Mouse (Mus musculus) urinary bladder, postnatal 10 days (tissue): Measurements from ENCODE around the gene Hsd17b13.
"Not testable (repeated sequence)": the region's sequence is repeated elsewhere in the genome, so short reads cannot be mapped to it uniquely, and the experiment has no call there.

ENCODE experiments used
- DNase-seq: peaks from one replicate; pipeline ENCODE4 v3.0.0; 2022; ENCODE audit warnings: low spot score

The Hsd17b13 gene

DNA sequence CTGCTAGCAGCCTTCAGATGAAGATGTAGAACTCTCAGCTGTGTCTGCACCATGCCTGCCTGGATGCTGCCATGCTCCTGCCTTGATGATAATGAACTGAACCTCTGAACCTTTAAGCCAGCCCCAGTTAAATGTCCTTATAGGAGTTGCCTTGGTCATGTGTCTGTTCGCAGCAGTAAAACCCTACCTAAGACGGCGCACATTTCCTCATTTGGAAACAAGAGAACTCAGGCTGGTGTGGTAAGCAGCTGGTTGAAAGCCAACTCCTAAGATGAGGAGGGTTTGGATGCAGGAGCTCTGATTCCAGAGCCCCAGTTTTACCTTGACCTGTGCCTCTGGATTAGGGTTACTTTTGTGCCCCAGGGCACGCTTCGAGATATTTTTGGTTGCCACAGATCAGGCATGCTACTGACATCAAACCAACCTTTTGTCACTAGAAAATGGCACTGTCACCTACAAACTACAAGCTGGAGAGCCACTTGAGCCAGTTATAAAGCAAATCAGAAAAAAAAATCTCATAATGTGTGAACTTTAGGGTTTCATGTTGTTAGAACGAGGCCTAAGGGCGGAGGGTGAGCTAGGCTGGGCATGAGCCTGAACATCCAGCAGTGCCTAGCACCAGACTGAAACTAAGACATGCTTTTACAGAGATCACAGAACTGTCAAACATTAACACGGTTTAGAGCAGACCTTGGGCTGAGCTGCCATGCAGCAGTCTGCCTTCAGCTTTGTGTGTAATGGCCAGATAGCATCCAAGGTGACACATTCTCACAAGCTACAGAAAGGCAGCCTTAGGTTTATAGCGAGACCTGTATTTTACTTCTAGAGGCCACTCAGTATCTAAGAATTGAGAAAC lies 3.7 kb upstream of the Hsd17b13 start:
- DNase-seq, result no peak

DNA sequence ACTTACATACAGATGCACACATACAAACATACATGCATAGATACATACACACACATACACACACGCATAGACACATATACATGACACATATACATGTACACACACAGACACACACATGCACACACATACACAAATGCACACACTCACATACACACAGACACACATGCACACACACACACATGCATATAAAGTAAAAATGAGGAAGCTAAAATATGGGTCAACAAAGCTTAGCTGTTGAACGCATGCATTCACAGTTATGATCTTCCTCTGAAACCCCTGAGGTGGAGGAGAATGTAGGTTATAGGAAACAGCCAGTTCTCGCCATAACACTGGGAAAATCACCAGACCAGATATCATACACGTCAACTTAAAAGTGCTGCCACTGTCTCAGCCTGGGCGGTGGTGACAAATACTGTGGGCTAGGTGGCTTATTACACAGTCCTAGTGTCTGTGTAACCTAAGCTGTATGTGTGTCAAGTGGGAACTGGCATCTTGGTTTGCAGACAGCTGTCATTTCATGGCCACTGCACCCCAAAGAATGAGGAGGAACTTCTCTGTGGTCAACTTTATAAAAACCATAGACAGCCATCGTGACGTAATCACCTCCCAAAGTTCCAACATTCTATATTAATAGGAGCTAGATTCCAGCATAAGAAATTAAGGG lies 829 bp upstream of the Hsd17b13 start:
- no peak for DNase-seq

DNA sequence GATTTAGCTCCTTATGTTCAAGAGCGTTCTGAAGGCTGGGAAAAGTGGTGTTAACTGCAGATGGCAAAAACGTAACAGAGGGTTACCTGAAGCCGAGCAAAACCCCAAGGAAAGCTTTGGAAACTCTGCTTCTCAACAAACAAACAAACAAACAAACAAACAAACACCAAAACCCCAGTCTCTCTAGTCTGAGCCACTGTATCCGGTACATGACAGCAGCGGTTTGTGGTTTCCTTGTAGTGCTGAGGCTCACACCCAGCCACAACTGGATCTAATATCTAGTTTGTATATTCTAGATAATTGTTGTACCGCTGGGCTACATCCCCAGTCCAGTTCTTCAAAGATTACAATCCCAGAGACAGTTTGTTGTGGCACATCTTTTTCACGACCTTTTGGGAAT lies 1.5 kb downstream of the Hsd17b13 start:
- DNase-seq, result no peak

DNA sequence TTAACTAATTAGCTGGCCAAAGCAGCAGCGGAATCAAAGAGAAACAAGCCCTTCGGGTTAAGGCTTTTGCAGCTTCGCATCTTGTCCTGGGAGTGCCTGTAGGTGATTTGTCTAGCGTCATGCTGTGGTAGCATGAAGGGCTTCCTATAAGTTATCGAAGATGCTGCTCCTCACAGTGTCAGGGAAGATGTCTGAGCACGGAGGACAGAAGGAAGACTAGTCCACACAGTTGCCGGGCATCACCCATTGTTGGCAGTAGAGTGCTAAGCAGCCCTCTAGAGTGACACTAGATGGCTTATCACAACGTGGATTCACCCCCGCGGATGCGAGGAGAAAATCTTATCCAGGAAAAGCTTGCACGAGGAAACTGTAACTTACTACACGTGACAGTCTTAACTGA lies 4.4 kb downstream of the Hsd17b13 start:
- no peak for DNase-seq

DNA sequence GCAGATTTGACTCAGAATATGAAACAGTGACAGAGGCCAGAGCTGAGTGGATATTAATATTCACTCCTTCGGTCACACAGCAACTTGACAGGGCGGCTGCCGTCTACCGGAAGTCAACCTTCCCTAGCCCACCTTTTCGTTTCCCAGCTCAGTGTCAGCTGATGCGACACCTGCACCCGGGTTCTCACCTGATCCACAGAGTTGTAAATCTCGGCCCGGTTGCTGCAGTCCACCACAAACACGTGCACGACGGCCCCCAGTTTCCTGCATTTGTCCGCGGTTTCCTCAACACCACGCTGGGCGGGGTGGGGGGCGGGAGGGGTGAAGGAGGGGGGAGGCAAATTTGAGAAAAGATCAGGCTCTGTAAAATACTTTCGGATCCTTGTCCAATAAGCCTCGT lies 4.8 kb downstream of the Hsd17b13 start:
- no peak for DNase-seq

DNA sequence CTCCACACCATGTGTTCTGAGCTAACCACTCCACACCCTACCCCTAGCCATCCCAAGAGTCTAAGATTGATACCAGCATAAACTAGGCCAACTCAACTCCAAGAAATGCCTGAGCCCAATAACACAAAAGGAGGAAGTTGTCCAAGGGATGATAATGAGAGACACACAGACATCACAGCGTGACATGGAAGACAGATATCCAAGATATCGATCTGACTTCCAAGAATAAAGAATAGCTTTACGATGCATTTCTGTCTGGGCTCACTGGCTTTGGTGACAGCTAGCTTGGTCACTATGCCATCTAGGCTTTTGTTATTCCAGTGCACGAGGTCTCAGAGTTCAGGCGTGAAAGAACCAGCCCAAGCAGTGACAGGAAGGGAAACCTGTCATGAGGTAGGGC lies 6.2 kb downstream of the Hsd17b13 start:
- no peak for DNase-seq

DNA sequence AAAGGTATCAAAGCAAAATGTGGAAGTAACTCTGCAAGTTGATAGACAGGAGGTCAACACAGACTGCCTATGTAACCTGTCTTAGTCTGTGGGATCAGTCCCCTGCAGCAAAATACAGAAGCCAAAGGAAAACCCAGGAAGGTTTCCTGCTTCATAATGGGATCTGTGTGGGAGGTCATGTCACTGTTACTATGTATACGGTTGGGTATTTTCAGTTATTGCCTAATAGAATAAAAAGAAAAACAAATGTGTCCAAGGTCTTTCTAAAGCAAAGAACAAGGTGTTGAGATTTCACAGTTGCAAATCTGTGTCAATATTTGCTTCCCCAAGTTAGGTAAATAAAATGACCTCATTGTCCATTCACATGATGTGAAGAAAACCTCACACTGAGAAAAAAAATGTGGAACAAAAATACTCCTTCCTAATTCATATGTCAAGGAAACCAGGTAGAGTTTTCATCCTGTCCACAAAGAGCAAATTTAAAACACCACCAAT lies 14.2 kb downstream of the Hsd17b13 start:
- no peak for DNase-seq

DNA sequence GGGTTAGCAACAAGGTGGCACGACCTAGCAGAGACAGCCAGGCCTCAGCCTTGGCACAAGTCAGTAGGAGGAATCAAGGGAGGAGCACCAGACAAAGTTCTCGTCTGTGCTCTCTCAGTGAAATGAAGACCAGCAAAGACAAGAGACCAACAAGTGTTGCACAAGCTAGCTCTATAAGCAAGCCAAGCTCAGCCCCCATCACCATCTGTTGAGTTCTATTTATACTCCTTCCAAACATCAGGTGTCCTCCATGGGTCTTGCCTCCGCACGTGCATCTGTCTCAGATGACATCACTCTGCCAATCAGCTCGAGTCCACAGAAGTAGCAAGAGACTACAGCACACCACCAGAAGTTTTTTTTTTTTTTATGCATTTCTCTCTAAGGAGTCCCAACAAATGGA lies 22.6 kb downstream of the Hsd17b13 start:
- no peak for DNase-seq

DNA sequence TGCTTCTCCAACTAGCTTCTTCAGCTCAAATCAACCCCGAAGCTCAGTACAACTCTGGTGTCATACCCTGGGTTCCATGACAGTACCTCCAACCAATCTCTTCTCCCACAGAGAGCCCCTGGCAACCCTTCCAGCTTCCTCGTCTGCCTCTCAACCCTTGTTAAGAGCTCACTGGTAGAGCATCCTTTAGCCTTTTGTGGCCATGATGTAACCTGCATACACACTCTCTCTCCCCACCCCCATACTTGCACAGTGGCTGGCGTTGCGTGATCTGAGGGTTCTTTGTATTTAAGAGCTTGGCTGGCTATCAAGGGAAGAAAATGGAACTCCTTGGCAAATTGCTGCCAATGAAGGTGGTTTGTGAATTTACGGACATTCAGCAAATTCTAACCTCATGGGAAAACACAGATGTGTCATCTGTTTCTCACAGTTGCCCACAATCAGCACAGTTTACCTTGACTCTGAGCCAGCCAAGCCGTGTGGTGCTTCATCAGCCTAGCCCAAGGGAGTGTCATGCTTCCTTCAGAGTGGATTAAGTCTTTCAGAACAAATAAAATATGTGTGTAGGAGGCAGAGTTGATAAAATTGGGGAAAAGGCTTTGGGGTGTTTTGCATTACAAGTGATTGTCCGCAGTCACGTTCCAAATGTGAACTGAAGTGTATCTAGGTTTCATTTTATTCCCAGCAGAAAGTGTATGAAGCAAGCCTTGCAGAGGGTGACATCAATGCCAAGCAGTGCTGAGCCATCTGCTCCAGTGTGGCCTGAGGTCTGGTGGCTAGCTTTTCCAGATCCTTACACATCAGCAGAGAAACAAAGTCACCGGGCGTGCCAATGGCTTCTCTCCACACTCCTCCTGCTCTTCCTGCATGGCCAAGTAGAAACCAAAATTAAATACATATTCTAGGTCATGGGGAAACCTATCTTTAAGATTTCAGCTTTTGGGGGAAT lies 23.8 kb downstream of the Hsd17b13 start:
- DNase-seq, result no peak

DNA sequence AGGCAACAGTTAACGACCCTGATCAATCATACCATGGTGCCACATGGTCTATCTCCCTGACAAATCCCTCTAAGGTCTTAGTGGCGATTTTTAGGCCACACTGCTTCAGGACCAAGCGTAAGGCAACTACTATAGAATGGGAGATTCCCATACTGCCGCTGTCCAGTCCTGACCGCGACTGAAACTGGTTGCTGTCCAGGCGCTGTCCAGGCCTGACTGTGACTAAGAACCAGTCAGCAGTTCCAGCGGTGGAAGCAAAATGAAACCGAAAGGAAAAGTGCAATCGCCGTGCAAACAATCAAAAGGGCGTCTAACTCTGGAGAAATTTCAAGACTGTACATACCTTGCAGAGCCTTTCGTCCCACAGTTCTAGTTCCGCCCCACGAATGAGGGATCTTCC lies 27.1 kb downstream of the Hsd17b13 start:
- DNase-seq, result not testable (repeated sequence)

DNA sequence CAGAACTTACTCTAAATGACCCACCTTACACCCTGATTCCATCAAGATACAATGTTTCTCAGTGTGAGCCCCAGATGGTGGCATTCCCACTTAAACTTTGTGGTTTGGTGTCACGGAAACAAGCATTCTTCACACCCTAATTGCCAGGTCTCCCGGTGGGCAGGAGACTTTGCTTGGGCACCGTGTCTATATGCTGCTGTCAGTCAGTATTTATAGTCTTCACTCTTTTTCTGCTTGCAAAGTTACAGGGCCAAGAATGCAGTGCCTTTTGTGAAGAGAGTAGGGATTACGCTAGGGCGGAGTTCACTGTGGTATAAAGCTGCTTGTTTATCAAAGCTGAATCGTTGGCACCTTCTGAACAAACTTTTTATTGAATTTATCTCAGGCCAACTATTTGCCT lies 34.0 kb downstream of the Hsd17b13 start:
- no peak for DNase-seq

DNA sequence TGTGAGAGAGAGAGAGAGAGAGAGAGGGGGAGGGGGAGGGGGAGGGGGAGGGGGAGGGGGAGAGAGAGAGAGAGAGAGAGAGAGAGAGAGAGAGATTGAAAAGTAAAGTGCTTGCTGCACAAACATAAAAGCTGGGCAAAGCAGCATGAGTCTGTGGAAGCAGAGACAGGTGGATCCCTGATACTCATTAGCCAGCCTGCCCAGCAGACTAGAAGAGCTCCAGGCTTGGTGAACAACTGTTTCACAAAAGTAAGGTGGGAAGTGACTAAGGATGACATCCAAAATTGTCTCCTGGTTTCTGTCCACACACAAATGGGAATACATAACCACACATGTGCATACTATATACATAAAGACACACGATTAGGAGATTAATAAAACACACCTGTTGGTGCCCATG lies 37.4 kb downstream of the Hsd17b13 start:
- DNase-seq, result no peak

DNA sequence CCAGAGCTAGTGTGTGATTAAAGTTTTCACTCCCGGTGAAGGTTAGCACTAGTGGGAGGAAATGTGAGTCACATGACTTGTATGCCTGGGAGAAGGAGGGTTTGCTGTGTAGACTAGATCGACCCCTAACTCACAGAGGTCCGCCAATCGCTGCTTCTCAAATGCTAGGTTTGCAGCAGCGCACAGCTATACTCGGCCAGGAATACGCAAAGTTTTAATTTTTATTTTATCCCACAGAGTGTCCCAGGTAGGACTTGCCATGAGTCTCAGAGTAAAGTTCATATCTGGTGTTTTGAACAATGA lies 37.9 kb downstream of the Hsd17b13 start:
- DNase-seq, result no peak

DNA sequence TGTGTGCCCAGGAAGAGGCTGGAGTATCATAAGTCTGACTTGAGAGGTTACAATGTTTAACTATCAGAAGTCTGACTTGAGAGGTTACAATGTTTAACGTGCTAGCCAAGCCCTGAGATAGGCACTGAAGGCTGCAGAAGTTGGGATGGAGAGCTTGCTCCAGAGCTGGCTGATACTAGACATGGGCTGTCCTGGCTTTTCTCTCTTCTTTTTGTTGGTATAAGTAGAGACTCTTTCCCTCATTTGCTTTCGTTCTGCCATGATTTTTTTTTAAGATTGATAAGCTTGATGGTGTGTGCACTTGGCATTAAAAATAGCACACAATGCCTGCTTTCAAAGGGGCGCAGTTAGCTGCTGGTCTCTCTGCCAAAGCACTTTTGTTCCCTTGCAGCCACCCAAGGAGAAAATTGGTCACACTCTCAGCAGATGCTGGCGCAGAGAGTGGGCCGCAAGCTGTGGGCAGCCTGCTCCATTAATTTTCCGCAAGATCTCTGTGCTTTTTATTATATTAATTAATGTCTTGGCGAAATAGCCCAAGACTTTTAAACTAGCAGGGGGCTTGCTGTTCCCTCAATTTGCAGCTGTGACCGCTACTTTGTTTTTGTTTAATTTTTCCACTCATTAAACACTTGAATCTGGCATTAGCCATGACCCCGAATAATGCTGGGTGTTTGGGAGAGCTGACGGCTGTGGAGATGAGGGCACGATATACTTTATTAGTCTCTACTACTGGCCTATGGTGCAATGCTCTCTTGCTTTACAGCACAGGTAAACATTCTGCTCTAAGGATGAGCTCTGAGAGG lies 38.5 kb downstream of the Hsd17b13 start:
- no peak for DNase-seq

DNA sequence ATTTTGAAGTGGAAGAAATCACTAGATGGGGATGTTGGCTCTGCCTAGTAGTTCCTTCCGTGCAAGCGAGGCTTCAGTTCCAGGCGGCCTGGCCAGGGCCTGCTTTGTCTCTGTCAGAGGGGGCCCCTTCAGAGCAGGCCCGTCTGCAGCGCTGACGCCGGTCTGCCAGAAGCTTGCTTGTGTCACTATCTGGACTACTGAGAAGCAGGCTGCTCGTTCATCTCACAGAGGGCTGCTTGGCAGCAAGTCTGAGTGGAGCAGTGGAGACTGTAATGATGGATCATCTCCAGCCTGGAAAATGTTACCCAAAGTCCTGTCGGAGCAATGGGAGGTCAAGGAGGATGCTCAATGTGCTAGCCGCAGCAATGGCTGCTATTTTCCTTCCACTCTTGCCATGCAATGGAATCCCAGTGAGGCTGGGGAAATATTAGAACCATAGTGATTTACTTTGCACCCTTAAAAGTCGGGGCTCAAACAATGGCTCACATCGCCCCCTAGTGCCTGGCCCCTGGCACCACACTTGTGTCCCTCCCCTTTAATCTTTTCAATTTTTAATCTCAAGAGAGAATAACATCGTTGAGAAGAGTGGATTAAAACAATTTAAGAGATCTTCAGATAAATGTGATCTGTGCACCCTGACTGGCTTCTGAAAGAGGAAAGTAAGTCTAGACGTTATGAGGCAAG lies 40.2 kb downstream of the Hsd17b13 start:
- DNase-seq, result no peak

DNA sequence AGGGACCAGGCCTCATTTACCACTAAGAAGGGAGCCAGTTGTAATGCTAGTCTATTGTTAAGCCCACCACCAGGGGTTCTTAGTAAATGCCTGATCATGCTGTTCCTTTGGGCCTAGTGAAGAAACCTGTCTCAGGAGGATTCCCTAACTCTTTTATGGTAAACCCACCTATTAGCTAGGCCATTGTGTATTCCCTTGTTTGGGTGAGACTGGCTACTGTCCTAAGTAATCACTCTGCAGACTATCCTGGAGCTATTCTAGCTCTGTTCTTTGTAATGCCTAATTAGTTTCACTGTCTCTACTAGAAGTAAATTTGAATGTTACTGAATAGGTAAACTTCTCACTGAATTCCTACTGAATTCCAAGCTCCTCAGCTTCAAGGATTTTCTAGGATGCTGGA lies 45.3 kb downstream of the Hsd17b13 start:
- DNase-seq, result not testable (repeated sequence)

DNA sequence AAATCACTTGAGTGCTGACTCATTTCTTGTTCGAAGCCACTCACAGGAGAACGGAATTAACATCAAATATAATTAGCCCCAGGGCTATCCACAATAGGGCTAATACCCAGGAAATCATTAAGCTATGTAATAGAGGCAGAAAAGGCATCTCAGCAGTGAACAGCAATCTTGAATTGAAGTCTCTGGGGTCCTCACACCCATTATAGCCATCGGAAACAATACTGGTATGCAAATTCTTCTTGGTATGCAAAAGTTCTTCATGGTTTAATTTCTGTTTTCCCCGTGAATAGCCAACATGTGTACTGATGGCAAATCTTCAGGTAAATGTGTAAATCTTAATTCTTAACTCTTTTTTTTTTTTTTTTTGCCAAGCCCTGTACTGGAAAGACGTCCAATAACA lies 46.7 kb downstream of the Hsd17b13 start:
- DNase-seq, result no peak

DNA sequence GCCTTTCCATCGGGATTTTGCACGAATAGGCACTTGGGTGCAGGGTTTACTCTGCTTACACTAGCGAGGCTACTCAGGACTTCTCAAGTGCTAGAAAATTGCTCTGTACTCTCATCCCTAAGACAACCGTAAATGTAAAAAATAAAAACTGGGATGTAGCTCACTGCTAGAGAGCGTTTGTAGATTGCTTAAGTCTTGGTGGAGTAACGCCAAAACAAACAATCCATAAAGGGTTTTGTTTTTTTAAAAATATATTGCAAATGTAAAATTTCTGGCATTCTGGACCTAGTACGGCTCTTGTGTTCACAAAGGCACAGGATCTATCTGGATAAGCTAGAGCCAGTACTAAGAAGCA lies 49.0 kb downstream of the Hsd17b13 start:
- no peak for DNase-seq

DNA sequence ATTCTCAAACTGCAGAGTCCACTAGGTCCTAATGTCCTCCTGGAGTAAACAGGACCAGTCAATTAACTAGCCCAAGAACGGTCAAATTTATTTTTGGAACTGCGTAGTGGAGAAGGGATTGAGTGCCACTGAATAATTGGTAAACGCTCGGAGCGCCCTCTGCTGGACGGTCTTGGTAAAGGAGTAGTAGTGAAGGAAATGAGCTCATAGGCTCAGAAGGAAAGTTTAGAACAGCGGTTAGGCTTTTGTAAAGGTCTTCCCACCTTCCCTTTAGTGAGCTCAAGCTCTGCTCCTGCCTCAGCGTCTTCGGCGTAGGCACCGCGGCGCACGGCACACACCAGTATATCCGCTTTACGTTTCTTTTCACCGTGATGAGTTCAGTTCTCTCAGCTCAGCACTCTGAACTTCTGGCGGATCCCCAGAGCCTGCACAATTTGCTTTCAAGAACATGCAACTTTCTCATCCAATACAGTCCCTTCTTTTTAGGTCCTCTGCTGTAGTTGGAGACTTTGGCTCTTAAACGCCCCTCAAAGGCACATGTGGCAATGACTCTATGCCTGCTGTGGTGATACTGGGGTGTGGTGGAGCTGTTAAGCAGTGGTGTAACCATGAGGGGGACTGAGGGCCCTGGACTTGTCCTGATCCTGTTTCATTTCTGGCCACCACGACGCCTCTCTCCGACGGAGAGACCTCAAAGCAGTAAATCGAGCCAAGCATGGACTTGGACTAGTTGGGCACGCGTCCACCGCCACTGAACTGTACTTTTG lies 49.6 kb downstream of the Hsd17b13 start:
- DNase-seq, result peak; percentile 81

DNA sequence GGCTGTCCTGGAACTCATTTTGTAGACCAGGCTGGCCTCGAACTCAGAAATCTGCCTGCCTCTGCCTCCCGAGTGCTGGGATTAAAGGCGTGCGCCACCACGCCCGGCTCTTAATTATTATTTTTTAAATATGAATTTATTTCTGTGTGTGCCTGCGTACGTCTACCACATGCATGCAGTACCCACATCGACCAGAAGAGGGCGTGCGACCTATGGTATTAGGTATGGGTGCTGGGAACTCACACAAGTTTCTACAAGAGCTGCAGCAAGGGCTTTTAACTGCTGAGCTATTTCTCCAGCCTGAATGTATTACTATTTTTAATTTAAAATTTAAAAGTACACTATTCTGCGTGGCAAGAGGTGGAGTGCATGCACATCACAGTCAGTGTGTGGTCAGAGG lies 50.8 kb downstream of the Hsd17b13 start:
- DNase-seq, result no peak

DNA sequence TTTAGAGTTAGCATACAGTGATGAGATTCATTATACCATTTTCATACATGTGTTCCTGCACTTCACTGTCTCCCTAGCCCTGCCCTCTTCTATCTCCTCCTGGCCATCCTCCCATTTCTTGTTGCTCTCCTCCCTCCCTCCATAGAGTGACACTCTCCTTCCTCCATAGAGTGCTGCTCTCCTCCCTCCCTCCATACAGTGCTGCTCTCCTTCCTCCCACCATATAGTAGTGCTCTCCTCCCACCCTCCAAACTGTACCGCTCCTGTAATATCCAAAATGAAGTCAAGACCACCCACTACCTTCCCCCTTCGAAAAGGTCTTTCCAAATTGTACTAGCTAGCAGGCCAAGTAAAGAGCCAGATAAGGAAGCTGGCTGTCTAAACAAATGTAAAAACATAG lies 53.5 kb downstream of the Hsd17b13 start:
- DNase-seq, result no peak
